26 mouse cellular contexts compared by ENCODE assay signal in genomic region chr14:12931668-12932384, GRCm38 (mm10).
DNase-seq lines count a peak whose midpoint lies in the region; ATAC-seq and TF ChIP-seq lines count a peak whose summit lies in the region.
"Had no signal": no experiment of that assay in that cellular context is flagged by ENCODE, and none has a peak within 500 bp of the region (broad histone marks: within the 10 kb centered on the region; RNA-seq: fewer than 3 reads in every experiment).

No protein-coding gene starts in this region.

- H3K4me2 ChIP-seq in embryonic facial prominence, embryonic 14.5 days (ENCODE audit: low read depth, low read length) = no peak overlapping the region
- no peak overlapping the region for H3K4me2 ChIP-seq in hindbrain, embryonic 16.5 days (ENCODE audit: low read length)
- H3K4me2 ChIP-seq in midbrain, postnatal 0 days (ENCODE audit: low read depth, low read length, poor library complexity, severe bottlenecking) = no peak overlapping the region
- H3K4me2 ChIP-seq in midbrain, embryonic 15.5 days = no peak overlapping the region
- H3K4me2 ChIP-seq: heart, embryonic 12.5 days; limb, embryonic 12.5 days; liver, embryonic 12.5 days; neural tube, embryonic 15.5 days had no signal

- TF ChIP-seq CTCF in midbrain, postnatal 0 days (IDR thresholded peaks at IDR 0.05) = no peak

- H3K27ac ChIP-seq in embryonic facial prominence, embryonic 14.5 days (replicated peaks; ENCODE audit: low read depth, low read length) = no peak overlapping the region
- H3K27ac ChIP-seq in embryonic facial prominence, embryonic 10.5 days (replicated peaks) = no peak overlapping the region
- H3K27ac ChIP-seq in hindbrain, embryonic 16.5 days (ENCODE audit: low read depth, low read length) = no peak overlapping the region
- H3K27ac ChIP-seq in hindbrain, embryonic 10.5 days = no peak overlapping the region
- no peak overlapping the region for H3K27ac ChIP-seq in midbrain, postnatal 0 days (ENCODE audit: low read depth, low read length)
- no peak overlapping the region for H3K27ac ChIP-seq in midbrain, embryonic 15.5 days
- H3K27ac ChIP-seq: gastrocnemius, adult 2 months; left cerebral cortex, adult 2 months; limb, embryonic 12.5 days; liver, embryonic 12.5 days; neural tube, embryonic 15.5 days had no signal

- no peaks in the 10 kb centered on the region for H3K36me3 ChIP-seq in embryonic facial prominence, embryonic 14.5 days (ENCODE audit: control insufficient read depth, insufficient read depth, low read length)
- H3K36me3 ChIP-seq in embryonic facial prominence, embryonic 10.5 days (replicated peaks) = no peaks in the 10 kb centered on the region
- H3K36me3 ChIP-seq in hindbrain, embryonic 16.5 days (ENCODE audit: control insufficient read depth, insufficient read depth, low read length) = no peaks in the 10 kb centered on the region
- H3K36me3 ChIP-seq in hindbrain, embryonic 10.5 days = no peaks in the 10 kb centered on the region
- no peaks in the 10 kb centered on the region for H3K36me3 ChIP-seq in midbrain, postnatal 0 days (ENCODE audit: insufficient read depth, low read length)
- no peaks in the 10 kb centered on the region for H3K36me3 ChIP-seq in midbrain, embryonic 15.5 days (replicated peaks)
- H3K36me3 ChIP-seq: heart, embryonic 12.5 days; limb, embryonic 12.5 days; liver, embryonic 12.5 days; neural tube, embryonic 15.5 days had no signal

- no peak overlapping the region for H3K9ac ChIP-seq in embryonic facial prominence, embryonic 14.5 days (ENCODE audit: low read depth, low read length)
- no peak overlapping the region for H3K9ac ChIP-seq in hindbrain, embryonic 16.5 days (ENCODE audit: low read depth, low read length)
- H3K9ac ChIP-seq in midbrain, postnatal 0 days (replicated peaks; ENCODE audit: low read length, poor library complexity, severe bottlenecking) = no peak overlapping the region
- H3K9ac ChIP-seq in midbrain, embryonic 15.5 days = no peak overlapping the region
- H3K9ac ChIP-seq: heart, embryonic 12.5 days; limb, embryonic 12.5 days; liver, embryonic 12.5 days; neural tube, embryonic 15.5 days had no signal

- no peaks in the 10 kb centered on the region for H3K27me3 ChIP-seq in embryonic facial prominence, embryonic 14.5 days (replicated peaks; ENCODE audit: control insufficient read depth, insufficient read depth, low read length)
- H3K27me3 ChIP-seq in embryonic facial prominence, embryonic 10.5 days (replicated peaks; ENCODE audit: low read depth, poor library complexity, severe bottlenecking) = no peaks in the 10 kb centered on the region
- H3K27me3 ChIP-seq in hindbrain, embryonic 16.5 days (replicated peaks; ENCODE audit: control insufficient read depth, insufficient read depth, low read length) = no peaks in the 10 kb centered on the region
- H3K27me3 ChIP-seq in hindbrain, embryonic 10.5 days (ENCODE audit: insufficient read depth, poor library complexity, severe bottlenecking) = no peaks in the 10 kb centered on the region
- no peaks in the 10 kb centered on the region for H3K27me3 ChIP-seq in midbrain, postnatal 0 days (ENCODE audit: insufficient read depth, low read length)
- H3K27me3 ChIP-seq in midbrain, embryonic 15.5 days (replicated peaks) = no peaks in the 10 kb centered on the region
- H3K27me3 ChIP-seq: CH12.LX; heart, embryonic 12.5 days; limb, embryonic 12.5 days; liver, embryonic 12.5 days; megakaryocyte, embryonic 14.5 days; neural tube, embryonic 15.5 days had no signal

- H3K9me3 ChIP-seq in embryonic facial prominence, embryonic 14.5 days (ENCODE audit: control insufficient read depth, low read length) = no peaks in the 10 kb centered on the region
- no peaks in the 10 kb centered on the region for H3K9me3 ChIP-seq in embryonic facial prominence, embryonic 10.5 days
- H3K9me3 ChIP-seq in hindbrain, embryonic 16.5 days (ENCODE audit: control insufficient read depth, low read length) = no peaks in the 10 kb centered on the region
- H3K9me3 ChIP-seq in hindbrain, embryonic 10.5 days = no peaks in the 10 kb centered on the region
- no peaks in the 10 kb centered on the region for H3K9me3 ChIP-seq in midbrain, postnatal 0 days (ENCODE audit: low read length)
- H3K9me3 ChIP-seq in midbrain, embryonic 15.5 days = no peaks in the 10 kb centered on the region
- H3K9me3 ChIP-seq: heart, embryonic 12.5 days; limb, embryonic 12.5 days; liver, embryonic 12.5 days; megakaryocyte, embryonic 14.5 days; neural tube, embryonic 15.5 days had no signal

- ATAC-seq in embryonic facial prominence, embryonic 14.5 days (ENCODE audit: low read depth) = peak; percentile 67; the same call in 1 of the 2 replicates
- ATAC-seq in hindbrain, embryonic 16.5 days = peak; percentile 27; the same call in 1 of the 2 replicates
- ATAC-seq in midbrain, postnatal 0 days (ENCODE audit: low FRiP score) = no peak
- ATAC-seq in midbrain, embryonic 15.5 days (replicated peaks) = no peak
- ATAC-seq: forebrain, embryonic 16.5 days; liver, embryonic 12.5 days had no signal

- no peak overlapping the region for H3K4me3 ChIP-seq in embryonic facial prominence, embryonic 14.5 days (ENCODE audit: low read depth, low read length)
- no peak overlapping the region for H3K4me3 ChIP-seq in embryonic facial prominence, embryonic 10.5 days
- H3K4me3 ChIP-seq in hindbrain, embryonic 16.5 days (ENCODE audit: low read length) = no peak overlapping the region
- H3K4me3 ChIP-seq in hindbrain, embryonic 10.5 days = no peak overlapping the region
- no peak overlapping the region for H3K4me3 ChIP-seq in midbrain, postnatal 0 days (ENCODE audit: low read depth, low read length)
- H3K4me3 ChIP-seq in midbrain, embryonic 15.5 days = no peak overlapping the region
- H3K4me3 ChIP-seq: erythroblast, embryonic 14.5 days; gastrocnemius, adult 2 months; heart, embryonic 12.5 days; left cerebral cortex, adult 2 months; limb, embryonic 12.5 days; liver, embryonic 12.5 days; megakaryocyte, embryonic 14.5 days; myocyte; neural tube, embryonic 15.5 days had no signal

- DNase-seq in embryonic facial prominence, embryonic 14.5 days (ENCODE audit: low spot score) = peak; percentile 26
- no peak for DNase-seq in embryonic facial prominence, embryonic 10.5 days (ENCODE audit: low spot score)
- no peak for DNase-seq in hindbrain, embryonic 10.5 days (ENCODE audit: low spot score)
- DNase-seq in midbrain, postnatal 0 days (ENCODE audit: low spot score) = peak; percentile 18
- no peak for DNase-seq in layer of hippocampus, postnatal 36 days
- DNase-seq: adrenal gland, adult 2 months; cerebellum, adult 11 months; cerebellum, postnatal 36 days; gastrocnemius, adult 2 months; kidney, adult 8-10 months; kidney, postnatal 14 days; lung, adult 2 months; right cerebral cortex, postnatal 25 days; thymus, adult 2 months had no signal

- 59% methylated on average over 5 of the region's 5 CpGs for WGBS in embryonic facial prominence, embryonic 14.5 days
- 65% methylated on average over 5 of the region's 5 CpGs for WGBS in embryonic facial prominence, embryonic 10.5 days
- 49% methylated on average over 5 of the region's 5 CpGs for WGBS in hindbrain, embryonic 16.5 days
- 60% methylated on average over 5 of the region's 5 CpGs for WGBS in hindbrain, embryonic 10.5 days
- WGBS in midbrain, postnatal 0 days = 32% methylated on average over 5 of the region's 5 CpGs
- WGBS in midbrain, embryonic 15.5 days = 45% methylated on average over 5 of the region's 5 CpGs

- H3K4me1 ChIP-seq in embryonic facial prominence, embryonic 14.5 days (ENCODE audit: control insufficient read depth, insufficient read depth, low read length) = no peaks in the 10 kb centered on the region
- H3K4me1 ChIP-seq in embryonic facial prominence, embryonic 10.5 days = no peaks in the 10 kb centered on the region
- no peaks in the 10 kb centered on the region for H3K4me1 ChIP-seq in hindbrain, embryonic 16.5 days (ENCODE audit: control insufficient read depth, insufficient read depth, low read depth, low read length)
- peaks cover 6% of the 10 kb centered on the region; the same call in 1 of the 2 replicates for H3K4me1 ChIP-seq in hindbrain, embryonic 10.5 days (replicated peaks)
- H3K4me1 ChIP-seq in midbrain, postnatal 0 days (ENCODE audit: insufficient read depth, low read length) = no peaks in the 10 kb centered on the region; the same call in 1 of the 2 replicates
- peaks cover 10% of the 10 kb centered on the region; the same call in 1 of the 2 replicates for H3K4me1 ChIP-seq in midbrain, embryonic 15.5 days
- H3K4me1 ChIP-seq: heart, embryonic 12.5 days; limb, embryonic 12.5 days; liver, embryonic 12.5 days; megakaryocyte, embryonic 14.5 days; neural tube, embryonic 15.5 days had no signal

Comparison
In these comparisons a context has a peak if more than half of its experiments do, and no peak if none do; other contexts are left out.
1. DNase-seq: peak in embryonic facial prominence, embryonic 14.5 days (single experiment) and midbrain, postnatal 0 days (single experiment); none in embryonic facial prominence, embryonic 10.5 days (single experiment), hindbrain, embryonic 10.5 days (single experiment) and layer of hippocampus, postnatal 36 days (0 of 2).
2. ATAC-seq: peak in embryonic facial prominence, embryonic 14.5 days (single experiment) and hindbrain, embryonic 16.5 days (single experiment); none in midbrain, postnatal 0 days (single experiment) and midbrain, embryonic 15.5 days (single experiment).